Mouse (Mus musculus) T-helper 2 cell (primary cell): ENCODE measurements around the gene Mdm2.
"Not testable (repeated sequence)": the region's sequence is repeated elsewhere in the genome, so short reads cannot be mapped to it uniquely, and the experiment has no call there.

Experiments used
- in situ Hi-C: fragments of 300-600 bp; cut with MboI, MseI; formaldehyde crosslinking; loops from one replicate; pipeline ENCODE4 v1.15.1; 2025; ENCODE audit warnings: high pct_unique_total_duplicates

The Mdm2 gene

DNA sequence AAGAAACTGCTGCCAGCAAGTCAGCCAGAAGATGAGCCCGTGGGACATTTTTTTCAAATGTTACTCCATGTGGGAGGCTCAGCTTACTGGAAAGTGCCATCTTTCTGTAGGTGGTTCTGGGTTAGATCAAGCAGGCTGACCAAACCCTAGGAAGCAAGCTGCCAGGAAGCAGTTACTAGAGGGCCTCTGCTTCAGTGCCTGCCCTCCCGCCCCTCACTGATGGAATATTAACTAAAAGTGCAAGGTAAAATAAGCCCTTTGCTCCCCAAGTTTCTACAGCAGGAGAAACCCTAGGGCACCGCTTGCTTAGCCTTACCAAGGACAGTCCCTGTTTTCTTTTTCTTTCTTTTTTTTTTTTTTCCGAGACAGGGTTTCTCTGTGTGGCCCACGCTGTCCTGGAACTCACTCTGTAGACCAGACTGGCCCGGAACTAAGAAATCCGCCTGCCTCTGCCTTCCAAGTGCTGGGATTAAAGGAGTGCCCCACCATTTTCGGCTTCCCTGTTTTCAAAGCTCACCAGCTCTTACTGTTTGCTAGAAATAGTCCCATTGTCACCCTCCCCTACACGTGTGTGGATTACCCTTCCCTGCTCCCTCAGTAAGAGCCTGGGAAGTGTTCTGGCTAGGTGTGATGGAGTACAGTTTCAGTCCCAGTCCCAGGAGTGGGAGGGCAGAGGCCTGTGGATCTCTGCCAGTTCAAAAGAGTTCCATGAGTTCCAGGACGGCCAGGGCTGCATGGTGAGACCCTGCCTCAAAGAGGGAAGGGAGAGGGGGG, 37.9 kb upstream of the Mdm2 start:
- in situ Hi-C loops, result no loop called here

DNA sequence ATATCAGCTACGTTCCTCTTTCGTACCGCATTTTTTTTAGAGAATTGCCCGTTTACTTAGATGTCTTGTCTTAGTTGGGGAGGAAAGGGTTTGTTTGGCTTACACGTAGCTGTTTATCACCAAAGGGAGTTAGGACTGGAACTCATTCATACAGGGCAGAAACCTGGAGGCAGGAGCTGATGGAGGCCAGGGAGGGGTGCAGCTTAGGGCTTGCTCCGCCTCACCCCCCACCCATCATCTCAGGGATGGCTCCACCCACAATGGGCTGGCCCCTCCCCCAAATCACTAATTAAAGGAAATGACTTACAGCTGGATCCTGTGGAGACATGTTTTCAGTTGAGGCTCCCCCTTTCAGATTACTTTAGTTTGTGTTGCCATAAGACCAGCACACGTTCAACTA, 37.2 kb upstream of the Mdm2 start:
- in situ Hi-C loops, result no loop called here

DNA sequence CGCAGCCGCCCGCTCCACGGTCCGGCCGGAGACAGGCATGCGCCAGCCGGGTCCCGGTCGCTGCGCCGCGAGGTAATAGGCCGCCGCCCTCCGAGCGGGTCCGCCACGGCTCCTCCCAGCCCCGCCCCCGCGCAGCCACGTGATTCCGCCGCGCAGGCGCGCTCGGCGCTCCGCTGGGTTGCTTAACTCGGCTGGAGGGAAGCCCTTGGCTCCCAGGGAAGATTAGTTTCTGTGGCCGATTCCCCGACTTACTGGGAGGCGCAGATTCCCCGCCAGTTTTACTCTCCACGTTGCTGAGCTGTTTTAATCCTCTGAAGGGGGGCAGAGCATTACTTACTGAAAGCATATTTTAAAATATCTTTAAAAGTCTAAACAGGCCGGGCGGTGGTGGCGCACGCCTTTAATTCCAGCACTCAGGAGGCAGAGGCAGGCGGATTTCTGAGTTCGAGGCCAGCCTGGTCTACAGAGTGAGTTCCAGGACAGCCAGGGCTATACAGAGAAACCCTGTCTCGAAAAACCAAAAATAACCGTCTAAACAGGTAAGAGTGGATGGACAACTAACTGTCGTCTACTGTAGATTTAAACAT, 35.8 kb upstream of the Mdm2 start, which contains the start of gene Slc35e3:
Gene Slc35e3, minus strand, starts transcription at position 69 of the 587 bp plus-strand sequence.
- in situ Hi-C loops, result no loop called here

DNA sequence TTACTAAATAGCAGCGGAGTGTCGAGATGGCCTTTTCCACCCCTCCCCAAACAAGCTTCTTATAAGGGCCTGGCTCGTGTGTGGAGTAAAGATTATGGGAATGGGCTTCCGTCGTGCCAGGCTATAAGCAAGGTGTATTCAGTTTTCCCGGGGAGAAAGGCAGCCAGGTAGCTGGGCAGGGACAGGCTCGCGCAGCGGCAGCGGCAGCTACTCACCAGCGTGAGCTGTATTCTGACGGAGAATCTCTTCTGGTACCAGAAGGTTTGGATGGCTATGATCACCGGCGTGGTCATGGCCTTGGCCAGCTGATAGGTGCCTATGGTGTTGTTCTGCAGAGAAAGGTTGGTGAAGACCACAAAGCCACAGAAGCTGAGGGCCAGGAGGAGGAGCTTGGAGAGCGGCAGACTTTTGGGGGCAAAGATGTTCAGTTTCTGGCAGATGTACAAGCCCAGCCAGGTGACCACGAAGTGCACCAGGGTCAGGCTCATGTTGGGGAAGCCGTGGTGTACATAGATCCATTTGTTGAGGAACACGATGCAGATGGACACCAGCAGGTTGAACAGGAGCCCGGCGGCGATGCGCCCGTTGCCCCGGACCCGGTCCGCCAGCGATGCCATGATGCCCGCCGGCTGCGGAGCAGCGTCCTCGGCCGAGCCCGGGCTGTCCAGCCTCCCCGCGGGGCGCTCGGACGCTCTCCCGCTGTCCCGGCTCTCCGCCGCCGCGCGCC, 35.2 kb upstream of the Mdm2 start:
- in situ Hi-C loops, result not testable (repeated sequence)

DNA sequence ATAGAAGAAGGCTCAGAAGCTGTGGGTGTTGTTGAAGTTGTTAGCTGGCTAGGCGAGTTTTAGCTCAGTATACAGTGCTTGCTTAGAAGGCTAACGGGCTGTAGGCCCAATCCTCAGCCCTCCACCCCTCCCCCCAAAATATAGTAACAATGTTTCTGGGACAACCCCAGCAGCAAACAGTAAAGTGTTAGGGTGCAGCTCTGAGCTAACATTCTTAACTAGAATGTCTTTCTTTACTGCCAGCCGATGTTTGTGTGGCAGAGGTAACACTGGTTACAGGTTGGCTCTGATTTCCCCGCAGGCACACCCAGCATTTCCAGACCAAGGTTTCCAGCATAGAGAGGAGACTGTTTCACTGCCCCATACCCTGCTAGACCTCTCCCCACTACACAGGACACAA, 33.4 kb upstream of the Mdm2 start:
- in situ Hi-C loops, result no loop called here

DNA sequence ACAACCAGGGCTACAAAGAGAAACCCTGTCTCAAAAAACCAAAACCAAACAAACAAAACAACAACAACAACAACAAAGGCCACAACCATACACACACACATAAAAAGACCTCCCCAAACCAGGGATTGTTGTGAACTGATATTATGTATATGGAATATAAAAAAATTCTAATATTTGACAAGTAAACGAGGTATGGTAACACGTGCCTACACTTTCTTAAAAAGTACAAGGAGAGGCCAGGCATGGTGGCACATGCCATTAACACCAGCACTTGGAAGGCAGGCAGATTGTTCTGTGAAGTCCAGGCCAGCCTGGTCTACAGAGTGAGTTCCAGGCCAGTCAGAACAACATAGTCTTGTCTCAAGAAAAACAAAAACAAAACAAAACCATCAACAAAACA, 32.6 kb upstream of the Mdm2 start:
- in situ Hi-C loops, result no loop called here

DNA sequence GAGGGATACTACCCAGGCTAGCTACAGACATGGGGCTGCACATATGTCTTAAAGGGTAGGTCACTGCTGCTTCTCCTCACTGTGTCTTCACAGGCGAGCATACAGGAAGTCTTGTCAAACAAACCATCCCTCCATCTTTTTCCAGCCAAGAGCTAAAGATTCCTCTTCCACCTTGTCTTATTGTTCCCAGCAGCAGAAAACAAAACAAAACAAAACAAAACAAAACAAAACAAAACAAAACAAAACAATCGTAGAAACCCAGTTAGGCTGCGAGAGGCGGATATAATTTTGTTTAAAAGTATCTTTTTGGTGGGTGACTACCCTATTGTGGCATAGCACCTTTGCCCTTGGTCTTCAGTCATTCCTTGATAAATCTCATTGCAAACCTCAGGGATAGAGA, 32.1 kb upstream of the Mdm2 start:
- in situ Hi-C loops, result no loop called here

DNA sequence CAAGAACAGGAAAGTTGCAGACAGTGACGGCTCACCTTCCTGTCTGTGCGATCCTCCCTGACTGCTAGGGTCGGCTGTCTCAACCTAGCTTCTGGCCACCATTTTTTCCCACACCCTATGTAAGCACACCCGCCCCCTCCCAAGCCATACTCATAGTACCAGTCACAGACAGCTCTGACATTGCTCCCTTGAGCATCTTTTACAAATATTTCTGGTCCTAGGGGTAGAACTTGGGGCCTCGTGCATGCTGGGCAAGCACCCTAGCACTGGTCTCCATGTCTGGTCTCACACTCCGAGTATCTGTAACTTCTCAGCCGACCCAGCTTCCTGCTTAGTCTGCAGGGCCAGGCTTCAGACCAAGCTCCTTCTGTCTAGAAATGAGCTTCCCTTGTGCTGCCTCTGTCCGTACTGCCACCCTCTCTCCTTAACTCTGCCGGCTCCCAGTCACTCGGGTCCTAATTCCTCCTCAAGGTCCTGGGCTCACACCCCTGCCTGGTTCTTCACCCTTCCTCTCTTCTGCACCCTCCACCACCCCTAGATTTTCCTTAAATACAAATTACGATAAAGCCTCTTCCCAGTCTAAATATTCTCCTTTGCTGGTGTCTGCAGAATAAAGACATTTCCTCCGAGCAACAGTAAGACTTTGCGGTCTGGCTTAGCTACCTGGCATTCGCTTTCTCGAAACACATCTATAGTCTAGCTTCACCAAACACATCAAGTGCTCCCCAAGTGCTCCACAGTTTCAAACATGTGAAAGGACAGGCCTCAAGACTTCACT, 31.3 kb upstream of the Mdm2 start:
- in situ Hi-C loops, result no loop called here

DNA sequence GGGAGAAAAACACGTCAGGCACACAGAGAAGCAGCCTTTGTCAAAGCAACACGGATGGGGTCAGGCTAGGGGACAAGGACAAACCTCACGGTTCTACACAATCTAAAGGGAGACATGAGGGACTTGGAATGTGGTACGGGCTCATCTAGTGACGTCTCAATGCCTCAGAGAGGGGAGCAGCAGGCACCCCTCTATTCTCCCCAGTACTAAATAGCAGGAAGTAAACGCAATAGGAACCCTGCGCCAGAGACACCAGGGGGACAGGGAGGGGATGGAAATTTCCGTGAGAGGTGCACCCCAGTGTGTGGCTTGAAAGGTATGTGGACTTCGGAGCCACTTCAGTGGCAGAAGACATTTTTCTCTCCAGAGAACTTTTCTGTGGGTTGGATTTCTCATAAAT, 30.4 kb upstream of the Mdm2 start:
- in situ Hi-C loops, result no loop called here

DNA sequence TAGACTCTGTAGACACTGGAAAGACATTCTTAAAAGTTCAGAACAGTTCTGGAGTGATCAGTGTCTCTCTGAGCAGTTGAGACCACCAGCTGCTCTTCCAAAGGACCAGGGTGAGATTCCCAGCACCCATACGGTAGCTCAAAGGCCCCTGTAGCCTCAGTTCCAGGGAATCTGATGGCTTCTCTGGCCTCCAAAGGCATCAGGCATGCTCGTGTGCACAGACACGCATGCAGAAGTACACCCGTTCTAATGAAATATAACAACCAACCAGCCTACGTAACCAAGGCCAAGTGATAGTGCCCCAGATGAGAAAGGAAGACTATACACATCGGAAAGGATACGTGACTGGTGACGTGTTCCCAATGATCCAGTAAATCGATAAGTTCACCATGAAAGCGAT, 29.6 kb upstream of the Mdm2 start:
- in situ Hi-C loops, result no loop called here

DNA sequence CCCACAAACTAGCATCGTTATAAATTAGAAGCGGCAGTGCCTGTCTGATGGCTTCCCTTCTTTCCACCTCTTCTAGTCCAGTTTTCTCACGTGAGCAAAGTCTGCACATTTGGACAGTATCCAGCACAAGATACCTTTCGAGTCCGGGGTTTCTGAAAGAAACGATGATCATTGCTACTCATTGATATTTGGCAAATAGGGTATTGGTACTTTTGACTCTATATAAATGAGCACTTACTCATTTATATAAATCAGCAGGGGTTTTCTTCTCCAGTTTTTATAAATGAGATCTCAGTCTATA, 29.0 kb upstream of the Mdm2 start:
- in situ Hi-C loops, result no loop called here

DNA sequence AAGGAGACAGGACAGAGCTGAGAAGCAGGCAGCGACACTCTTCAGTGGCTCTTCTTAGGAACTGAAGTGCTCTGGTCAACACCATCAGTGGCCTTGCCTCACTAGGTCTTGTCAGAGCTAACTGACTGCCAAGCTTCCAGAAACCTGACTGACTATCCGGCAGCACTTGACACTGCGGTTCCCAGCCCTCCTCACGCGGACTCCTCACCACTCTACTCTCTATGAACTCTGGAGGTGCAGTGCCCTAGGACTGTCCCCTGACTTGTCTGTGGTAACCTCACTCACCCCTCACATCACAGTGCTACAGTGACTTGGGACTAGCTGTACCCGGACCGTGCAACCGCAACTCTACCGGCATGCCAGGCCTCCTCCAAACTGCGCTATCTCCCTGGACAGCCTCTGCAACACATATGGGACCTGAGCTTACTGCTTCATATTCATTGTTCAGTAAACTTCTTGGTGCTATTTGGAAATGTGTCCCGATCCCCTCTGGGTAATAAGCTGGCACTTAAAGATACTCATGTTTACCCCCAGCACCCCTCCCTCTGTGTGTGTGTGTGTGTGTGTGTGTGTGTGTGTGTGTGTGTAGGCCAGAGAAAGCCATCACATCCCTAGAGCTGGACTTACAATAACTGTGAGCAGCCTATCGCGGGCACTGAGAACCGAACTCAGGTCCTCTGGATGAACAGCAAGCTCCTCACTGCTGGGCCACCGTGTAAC, 28.5 kb upstream of the Mdm2 start:
- in situ Hi-C loops, result no loop called here

DNA sequence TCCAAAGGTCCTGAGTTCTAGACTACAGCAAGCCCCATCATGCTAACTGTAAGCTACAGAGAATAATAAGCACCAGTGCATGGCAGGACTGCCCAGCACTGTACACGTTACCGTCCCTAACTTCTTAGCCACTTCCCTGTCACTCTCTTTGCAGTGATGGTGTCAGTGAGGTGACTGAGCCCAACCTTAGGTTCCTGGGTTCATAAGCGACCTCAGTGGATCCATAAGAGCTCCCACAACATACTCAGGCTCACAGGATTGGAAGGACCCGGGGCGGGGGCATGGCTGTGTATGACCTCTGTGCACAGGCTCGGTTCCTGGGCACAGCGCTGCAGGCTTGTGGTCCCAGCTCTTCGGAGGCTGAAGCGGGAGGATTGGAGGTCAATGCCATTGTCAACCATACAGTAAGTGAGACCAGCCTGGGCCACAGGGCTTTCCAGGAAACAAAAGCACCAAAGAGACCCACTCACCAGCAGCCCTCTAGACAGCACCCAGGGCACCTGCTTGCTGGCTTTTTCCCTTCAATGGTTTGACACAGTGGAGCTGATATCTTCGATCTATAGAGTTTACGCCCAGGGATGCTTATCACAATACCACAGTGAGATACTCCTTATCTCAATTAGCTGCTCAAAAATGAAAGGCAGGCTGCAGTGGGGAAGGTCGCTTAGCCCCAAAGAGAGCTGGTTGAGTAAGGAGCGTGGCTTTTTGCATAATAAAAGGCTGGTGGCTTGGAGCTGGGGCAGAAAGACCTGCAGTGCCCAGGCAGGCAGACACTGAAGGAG, 27.8 kb upstream of the Mdm2 start:
- in situ Hi-C loops, result no loop called here

DNA sequence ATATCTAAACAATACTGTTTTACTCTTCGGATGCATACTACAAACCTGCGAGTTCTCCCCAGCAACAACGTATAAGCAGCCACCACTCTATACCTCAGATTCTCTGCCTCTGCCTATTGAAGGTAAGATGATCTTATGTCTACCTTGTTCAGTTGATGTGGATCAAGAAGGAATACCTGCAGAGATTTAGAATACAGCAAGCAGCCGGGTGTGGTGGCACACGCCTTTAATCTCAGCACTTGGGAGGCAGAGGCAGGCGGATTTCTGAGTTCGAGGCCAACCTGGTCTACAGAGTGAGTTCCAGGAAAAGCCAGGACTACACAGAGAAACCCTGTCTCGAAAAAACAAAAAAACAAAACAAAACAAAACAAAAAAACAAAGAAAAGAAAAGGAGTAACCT, 26.9 kb upstream of the Mdm2 start:
- in situ Hi-C loops, result not testable (repeated sequence)

DNA sequence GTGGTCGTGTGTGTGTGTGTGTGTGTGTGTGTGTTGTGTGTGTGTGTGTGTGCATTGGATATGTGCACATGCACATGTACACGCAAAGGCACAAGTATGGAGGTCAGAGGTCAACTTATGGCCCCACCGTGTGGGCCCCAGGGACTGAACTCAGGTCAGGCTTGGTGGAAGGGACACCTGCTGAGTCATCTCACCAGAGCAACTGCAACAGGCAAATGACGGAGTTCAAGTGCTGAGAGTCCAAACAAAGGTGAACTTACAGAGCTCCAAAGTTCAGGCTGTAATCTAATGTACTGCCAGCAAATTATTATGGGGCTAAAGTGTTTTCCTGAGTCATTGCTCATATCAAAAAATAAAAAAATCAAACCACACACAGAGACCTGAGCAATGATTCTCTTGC, 26.5 kb upstream of the Mdm2 start:
- in situ Hi-C loops, result no loop called here

DNA sequence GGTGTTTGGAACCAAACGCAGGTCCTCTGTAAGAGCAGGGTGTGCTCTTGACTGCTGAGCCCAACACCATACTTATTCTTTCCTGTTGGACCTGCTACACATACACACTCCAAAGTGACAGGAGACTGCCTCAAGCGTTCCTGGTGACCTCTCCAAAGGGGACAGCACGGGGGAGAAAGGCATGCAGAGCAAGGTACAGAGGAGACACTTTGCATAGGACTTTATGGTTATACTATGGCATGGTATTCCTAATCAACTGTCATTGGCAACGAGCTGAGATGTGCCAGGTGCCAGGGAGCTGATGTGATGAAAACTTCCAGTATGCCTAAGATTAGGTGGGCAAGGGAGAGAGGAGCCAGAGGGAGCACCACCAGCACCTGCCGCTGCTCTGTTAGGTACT, 26.0 kb upstream of the Mdm2 start:
- in situ Hi-C loops, result no loop called here

DNA sequence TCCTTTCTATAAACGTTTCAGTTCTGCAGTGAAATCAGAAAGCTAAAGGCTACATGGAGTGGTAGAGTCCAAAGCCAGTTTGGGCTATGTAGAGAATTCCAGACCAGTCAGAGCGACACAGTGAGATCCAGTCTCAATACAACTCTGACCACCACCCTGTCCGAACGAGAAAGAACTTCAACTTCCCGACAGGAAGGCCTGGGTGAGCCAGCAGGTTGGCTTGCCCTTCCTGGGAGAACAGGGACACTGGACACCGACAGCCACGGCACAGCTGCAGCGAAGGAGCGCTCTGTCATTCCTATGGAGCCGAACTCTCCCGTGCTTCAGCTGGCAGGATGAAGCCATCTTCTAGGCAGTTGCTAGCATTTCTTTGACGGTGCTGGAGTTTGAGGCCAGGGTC, 24.8 kb upstream of the Mdm2 start:
- in situ Hi-C loops, result not testable (repeated sequence)

DNA sequence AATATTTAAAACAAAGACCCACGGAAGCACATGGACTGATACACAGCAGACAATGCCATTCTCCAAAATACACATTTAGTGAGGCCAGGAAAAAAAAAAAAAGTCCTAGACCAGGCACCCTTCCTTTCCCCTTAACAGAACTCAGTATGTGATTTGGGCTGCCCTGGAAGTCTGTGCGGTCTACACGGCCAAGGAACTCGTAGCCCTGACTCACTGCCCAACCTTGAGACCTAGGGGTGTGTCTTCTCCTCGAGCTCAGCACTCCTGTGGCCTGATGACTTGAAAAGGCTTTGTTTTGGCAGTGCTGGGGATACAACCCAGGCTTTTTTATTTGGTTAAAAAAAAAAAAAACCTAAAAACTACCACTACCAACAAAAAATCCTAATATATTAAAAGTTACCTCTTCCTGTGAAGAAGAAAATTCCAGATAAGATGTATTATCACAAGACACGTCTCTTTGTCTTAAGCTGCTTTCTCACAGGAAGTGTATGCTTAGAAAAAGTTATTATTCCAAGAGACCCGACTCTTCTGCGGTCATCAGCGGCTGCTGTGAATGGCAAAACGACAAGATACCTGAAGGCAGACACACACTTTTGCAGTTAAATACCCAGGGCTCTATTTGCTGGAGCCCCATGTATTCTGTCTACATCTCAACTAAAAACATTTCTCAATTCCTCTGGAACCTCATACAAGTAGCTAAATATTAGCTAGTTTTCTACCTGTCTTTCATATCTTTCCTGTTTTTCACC, 23.7 kb upstream of the Mdm2 start:
- in situ Hi-C loops, result not testable (repeated sequence)

DNA sequence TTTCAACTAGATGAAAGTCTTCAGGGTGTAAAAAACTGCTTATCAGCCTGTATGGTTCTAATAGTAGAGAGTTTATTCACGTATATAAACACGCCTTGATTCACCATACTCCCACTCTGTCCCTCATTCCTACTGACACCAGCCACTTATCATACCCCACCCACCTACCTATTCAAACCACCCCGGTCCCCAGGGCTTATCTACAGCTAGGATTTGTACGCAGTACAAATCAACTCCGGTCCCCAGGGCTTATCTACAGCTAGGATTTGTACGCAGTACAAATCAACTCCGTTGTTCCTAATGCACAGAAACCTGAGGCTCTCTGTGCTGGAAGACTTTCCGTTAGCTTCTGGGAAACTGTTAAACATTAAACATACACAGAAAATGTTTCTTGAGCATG, 23.1 kb upstream of the Mdm2 start:
- in situ Hi-C loops, result not testable (repeated sequence)

DNA sequence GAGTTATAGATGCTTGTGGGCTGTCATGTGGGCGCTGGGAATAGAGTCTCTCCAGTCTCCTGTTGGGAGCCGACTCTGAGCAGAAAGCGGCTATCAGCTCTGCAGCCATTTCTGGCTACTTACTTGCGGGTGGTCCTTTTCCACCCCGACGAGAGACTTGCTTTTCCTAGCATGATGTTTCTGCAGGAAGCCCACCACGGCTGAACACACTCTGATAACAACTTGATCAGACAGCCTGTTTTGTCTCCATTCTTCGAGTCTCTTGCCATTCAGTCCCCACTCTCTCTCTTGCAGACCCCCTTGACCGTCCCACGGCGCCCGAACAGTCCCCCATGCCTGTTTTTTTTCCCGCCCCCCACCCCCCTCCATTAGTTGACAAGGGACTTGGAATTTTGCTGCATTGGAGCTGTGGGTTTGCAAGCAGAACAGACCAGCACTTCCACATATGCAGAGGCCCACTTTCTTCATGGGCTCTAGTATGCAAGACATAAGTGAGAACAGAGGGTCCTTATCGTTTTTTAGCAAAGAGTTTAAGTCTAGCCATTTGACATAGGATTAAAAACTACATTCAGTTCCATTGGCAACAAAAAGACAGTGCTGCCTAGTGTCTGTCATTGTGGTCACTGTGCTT, 22.5 kb upstream of the Mdm2 start:
- in situ Hi-C loops, result no loop called here
